Mouse (Mus musculus) layer of hippocampus, adult 2 months (tissue): Measurements from ENCODE around the gene Prss56. TPM values are rescaled to one million over a fixed set of nuclear protein-coding genes. Genes with fewer than 3 reads are reported as not detected.

Experiments
- DNase-seq, 2 experiments: peaks; one replicate each; pipeline ENCODE4 v3.0.0; 2022; ENCODE audit warnings: low spot score in 2 of 2
- H3K27ac ChIP-seq: fragments of 200-600 bp; 2 replicates; pipeline ENCODE4 v1.8.1; 2022
- H3K4me3 ChIP-seq: fragments of 200-600 bp; 2 replicates; pipeline ENCODE4 v1.8.1; 2022; ENCODE audit warnings: mild to moderate bottlenecking
- CTCF ChIP-seq: fragments of 200-600 bp; conservative IDR thresholded peaks from 2 replicates; pipeline ENCODE4 v1.8.1; 2022; ENCODE audit warnings: antibody characterized with exemption, mild to moderate bottlenecking, moderate library complexity
- total RNA-seq, 2 experiments: library from RNA; stranded (reverse); gene quantifications; 2 replicates each; pipeline ENCODE4 v1.2.3; 2021

Prss56 gene
- total RNA-seq, 2 experiments from 2014 or later = 0.15 to 0.22 TPM

DNA sequence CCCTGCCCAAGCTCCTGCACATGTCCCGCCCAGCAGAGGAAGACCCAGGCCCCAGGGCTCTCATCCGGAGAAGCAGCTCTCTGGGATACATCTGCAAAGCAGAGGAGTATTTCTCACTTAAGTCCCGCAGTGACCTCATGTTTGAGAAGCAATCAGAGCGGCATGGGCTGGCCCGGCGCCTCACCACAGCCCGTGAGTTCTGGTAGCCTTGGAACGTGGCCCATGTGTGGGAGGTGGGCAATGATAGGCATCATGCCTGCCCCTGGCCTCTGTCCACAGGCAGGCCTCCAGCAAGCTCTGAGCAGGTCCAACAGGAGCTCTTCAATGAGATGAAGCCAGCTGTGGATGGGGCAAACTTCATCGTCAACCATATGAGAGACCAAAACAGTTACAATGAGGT, 14.2 kb downstream of the Prss56 start:
- Histone ChIP-seq H3K27ac (no peak overlapping the region), H3K4me3 (no peak overlapping the region)
- DNase-seq = no peak
- no peak for TF ChIP-seq CTCF

DNA sequence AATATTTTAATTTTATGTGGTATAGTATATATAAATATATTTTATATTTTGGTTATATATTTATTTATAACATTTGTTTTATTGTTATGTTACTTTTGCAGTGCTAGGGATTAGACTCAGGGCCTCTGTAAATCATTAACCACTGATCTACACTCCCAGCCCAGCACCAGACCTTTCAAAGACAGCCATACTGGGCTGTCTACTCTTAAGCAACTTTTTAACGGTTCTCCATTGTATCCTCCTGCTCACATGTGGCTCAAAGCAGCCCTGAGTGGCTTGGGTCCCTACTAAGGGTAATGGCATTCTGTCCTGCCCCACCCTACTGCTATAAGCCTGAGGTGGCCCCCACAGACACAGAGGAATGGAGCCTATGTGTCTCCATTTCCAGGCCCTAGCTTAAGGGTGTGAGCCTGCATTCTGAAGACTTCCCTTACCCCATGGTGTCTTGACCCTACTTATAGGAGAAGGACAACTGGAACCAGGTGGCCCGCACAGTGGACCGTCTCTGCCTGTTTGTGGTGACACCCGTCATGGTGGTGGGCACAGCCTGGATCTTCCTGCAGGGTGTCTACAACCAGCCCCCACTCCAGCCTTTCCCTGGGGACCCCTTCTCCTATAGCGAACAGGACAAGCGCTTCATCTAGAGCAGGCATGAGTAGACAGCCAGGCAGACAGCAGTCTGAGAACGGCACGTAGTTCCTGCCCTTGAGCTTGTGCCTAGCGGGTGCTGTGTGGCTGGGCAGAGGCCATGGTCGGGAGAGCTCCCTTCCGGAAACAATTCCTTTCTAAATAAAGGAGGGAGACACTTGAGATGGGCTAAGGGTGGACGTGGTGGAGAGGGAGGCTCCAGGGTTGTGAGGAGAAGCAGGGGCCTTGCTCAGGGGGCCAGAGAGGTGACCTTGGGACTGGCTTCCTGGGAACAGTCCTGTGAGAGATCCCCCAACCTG, 15.3 kb downstream of the Prss56 start:
- no peak for TF ChIP-seq CTCF
- Histone ChIP-seq H3K27ac (no peak overlapping the region), H3K4me3 (no peak overlapping the region)
- DNase-seq = no peak

DNA sequence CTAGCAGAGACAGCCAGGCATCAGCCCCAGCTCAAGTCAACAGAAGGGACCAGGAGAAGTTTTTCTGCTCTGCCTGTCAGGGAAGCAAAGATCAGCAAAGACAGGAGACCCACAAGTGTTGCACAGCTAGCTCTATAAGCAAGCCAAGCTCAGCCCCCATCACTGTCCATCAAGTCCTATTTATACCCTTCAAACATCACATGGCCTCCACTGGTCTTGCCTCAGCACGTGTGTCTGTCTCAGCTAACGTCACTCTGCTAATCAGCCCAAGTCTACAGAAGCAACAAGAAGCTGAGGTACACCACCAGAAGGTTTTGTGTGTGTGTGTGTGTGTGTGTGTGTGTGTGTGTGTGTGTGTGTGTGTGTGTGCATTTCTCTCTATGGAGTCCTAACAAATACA, 17.7 kb downstream of the Prss56 start:
- Histone ChIP-seq H3K4me3 (no peak overlapping the region), H3K27ac (no peak overlapping the region)
- DNase-seq = no peak
- no peak for TF ChIP-seq CTCF

DNA sequence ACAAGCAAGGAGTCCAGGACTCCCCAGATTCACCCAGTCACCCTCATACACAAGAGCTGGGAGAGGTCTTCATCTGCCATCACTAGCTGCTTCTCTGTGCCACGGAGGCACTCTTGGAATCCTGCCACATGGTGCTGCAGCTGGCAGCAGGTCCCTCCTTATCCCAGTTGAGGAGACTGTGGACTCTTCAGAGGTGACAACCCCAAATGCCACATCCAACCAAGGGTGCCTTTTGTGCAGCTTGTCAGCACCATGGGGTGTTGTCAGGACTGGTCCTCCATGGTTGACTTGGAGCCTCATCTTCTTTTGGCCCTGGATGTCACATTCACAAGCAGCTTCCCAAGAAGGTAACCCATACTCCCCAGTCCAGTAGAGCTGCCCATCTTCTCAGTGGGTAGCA, 18.7 kb downstream of the Prss56 start:
- Histone ChIP-seq H3K27ac (no peak overlapping the region), H3K4me3 (no peak overlapping the region)
- no peak for TF ChIP-seq CTCF
- DNase-seq = no peak

DNA sequence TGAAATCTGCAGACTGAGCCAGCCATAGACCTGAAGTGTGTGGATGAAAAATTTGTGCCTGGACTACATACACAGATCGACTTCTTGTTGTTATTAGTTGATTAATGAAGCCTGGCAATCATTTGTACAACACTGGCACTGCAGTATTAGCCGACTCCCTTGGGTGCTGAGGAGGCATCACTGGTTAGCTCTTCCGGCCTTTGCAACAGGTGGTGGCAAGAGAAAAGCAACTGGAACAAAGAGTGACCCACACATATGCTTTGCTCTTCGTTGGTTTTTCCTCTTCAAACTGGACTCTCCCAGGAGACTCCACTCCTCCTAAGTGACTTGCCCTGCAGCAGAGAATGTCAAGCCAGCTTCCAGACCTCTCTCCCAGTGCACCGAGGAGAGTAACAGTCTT, 20.7 kb downstream of the Prss56 start:
- no peak for DNase-seq
- no peak for TF ChIP-seq CTCF
- Histone ChIP-seq H3K27ac (no peak overlapping the region), H3K4me3 (no peak overlapping the region)

DNA sequence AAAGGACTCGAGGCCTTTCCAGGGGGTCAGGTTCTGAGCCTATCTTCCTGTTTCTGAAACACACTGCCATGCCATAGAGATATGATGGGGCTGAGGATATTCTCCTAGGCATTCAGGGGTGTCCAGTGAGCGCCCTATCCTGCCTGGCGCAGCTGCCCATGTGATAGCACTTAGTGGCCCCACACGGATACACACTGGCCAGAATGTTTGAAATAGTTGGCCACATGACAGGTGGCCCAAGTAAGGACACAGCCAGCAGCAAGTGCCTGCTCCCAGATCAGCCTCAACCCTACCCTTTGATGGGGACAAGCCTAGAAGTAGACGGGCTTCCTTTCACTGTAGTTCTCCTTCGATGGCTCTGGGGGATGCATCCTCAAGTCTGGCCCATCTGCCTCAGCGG, 21.4 kb downstream of the Prss56 start, which contains the start of gene Chrng:
Gene Chrng (plus strand): TSS at position 193 of the 400 bp plus-strand sequence.
- no peak within 1 kb of the TSS for H3K27ac ChIP-seq
- H3K4me3 ChIP-seq = no peak within 1 kb of the TSS
- TF ChIP-seq CTCF = no peak
- no peak for DNase-seq

DNA sequence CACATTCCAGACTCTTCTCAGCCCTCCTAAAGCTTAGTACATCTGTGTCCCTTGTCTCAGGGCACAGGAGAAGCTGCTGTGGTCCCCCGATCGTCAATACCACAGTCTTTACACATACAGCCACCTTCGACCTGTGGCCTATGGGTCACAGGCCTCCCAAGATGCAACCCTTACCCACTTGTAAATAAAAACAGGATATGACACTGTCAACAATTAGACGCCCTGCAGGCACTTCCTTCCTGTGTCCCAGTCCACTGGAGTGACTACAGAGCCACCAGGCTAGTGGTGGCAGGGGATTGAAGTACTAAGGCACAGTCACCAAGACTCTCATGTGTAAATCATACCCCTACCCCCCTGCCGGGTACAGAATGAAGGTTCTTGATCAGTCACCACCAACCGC, 21.9 kb downstream of the Prss56 start:
- TF ChIP-seq CTCF = no peak
- no peak for DNase-seq
- Histone ChIP-seq H3K27ac (no peak overlapping the region), H3K4me3 (no peak overlapping the region)

DNA sequence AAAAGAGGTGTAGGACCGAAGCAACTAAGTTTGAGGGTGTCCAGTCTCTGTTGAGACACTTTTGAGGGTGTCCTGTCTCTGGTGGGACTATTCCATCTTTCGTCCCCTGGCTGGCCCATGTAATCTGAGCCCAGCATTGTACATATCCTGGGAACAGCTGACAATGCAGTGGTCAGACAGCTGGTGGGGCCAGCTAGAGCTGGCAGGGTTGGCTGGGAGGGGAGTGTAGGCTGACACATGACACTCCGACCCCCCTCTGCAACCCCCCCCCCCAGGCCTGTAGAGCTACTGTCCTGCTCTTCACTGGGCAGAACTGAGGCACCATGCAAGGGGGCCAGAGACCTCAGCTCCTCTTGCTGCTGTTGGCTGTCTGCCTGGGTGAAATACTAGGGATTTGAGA, 22.4 kb downstream of the Prss56 start:
- H3K4me3 ChIP-seq = no peak overlapping the region
- no peak for TF ChIP-seq CTCF
- no peak for DNase-seq
- no peak overlapping the region for H3K27ac ChIP-seq

DNA sequence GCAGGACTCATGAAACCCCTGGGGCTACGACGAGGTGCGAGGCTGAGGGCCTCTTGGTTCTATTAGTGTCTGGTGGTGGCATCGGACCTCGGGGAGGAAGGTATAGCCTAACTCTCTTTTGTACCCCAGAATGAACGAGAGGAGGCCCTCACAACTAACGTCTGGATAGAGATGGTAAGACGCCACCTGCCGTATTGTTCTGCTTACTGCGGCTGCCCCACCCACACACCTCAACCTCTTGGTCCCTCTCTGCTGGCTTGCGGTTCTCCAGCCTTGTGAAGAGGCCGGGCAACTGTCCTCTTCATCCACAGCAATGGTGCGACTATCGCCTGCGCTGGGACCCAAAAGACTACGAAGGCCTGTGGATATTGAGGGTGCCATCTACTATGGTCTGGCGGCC, 23.2 kb downstream of the Prss56 start:
- Histone ChIP-seq H3K27ac (no peak overlapping the region), H3K4me3 (no peak overlapping the region)
- peak; percentile 61 for TF ChIP-seq CTCF
- no peak for DNase-seq

DNA sequence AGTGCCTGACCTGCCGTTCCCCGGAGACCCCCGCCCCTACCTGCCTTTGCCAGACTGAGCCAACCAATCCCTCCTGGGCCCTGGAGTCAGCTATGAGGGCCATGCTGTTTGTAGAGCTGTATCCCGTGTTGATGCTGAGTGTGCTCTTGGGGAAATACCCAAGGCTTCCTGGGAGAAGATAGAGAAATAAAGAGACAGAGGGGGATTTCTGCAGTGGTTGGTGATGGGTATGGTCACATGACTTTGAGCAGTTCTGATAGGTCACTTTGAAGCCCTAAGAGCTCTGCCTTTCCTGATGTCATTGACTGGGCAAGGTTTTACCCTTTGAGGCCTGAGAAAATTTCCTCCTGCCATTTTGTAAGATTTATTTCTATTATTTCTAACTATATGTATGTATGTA, 28.3 kb downstream of the Prss56 start:
- no peak for DNase-seq
- TF ChIP-seq CTCF = no peak
- Histone ChIP-seq H3K27ac (no peak overlapping the region), H3K4me3 (no peak overlapping the region)

DNA sequence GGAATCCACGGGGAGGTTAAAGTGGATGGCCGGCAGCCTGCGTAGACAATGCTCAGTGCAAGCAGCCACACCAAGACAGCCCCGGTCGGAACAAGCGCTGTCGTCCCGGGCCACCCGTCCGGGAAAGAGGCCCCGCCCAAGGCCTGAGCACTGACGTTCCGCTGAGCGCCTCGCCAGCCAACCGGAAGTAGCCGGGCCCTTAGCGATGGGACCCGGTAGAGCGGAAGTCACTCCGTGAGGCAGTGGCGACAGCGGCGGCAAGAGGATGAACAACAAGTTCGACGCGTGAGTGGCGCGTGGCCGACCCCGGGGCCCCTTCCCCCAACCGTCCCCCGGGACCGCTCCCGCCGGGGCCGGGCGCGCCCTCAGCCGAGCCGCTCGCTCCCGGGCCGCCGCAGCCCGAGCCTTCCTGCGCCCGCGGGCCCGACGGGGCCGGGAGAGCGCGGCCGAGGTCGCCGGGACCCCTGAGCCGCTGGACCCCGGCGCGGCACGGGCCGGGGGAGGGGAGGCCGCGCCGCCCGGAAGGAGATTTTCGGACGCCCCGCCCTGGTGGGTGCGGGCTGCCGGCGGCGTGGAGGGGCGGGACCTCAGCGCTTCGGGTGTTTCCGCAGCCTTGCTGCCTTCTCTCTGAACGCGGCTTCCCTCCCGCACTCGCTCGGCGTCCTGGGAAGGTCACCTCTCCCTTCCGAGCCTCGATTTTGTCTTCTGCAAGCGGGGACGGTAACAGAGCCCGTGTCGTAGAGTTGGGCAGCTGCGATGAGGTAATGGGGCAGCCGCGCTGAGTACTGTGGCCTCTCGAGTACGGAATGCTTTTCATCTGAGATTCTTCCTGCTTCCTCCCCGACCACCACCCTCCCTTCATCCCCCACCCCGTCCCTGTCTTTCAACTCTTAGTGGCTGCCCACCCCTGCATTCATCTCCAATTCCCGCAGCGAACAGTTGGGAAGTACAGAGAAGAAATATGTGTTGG, 30.9 kb downstream of the Prss56 start, which contains the start of gene Eif4e2:
Gene Eif4e2 (plus strand): TSS at position 180 of the 970 bp plus-strand sequence.
- H3K27ac ChIP-seq = peak within 1 kb of the TSS; percentile 97
- H3K4me3 ChIP-seq = peak within 1 kb of the TSS; percentile 86
- peak; percentile 94 for DNase-seq
- TF ChIP-seq CTCF = peak; percentile 38

DNA sequence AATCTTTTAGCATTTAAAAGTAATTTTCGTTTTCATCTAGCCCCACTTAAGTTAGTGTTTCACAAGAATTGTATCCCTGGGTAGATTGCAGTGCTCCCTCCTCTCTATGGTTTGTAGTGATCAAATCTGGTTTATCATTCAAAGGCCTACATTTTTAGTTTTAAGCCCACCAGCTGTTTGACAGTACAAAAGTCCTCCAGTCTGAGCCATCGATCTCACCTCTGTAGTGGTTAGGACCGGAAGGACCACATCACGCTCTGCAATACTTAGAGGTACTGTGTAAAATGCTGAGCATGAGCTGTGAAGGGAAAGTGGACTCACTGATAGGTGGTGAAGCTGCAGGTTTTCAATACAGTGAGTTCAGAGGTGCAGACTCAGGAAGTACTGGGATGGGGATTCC, 31.6 kb downstream of the Prss56 start:
- Histone ChIP-seq H3K4me3 (peak overlapping the region; percentile 86), H3K27ac (peak overlapping the region; percentile 97)
- no peak for DNase-seq
- TF ChIP-seq CTCF = no peak

DNA sequence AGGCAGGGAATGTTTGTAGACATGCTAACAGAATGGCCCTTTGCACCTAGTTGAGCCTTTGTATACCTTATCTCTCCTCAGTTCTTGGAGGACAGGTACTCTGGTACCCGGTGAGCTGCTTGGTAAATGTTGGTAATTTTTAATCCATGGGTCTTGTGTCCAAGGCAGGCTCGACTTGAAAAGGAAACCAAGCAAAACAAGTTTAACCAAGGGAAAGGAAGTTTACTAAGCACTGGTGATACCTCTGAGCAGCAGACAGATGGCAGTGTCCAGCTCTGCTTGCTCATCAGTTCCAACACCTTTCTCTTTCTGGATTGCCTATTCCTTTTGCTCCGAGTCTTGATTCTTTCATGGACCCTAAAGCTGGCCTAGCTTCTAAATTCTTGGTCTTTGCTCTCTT, 34.8 kb downstream of the Prss56 start:
- H3K4me3 ChIP-seq = no peak overlapping the region
- peak in 1 of 2 experiments; percentile 9 for DNase-seq
- TF ChIP-seq CTCF = peak; percentile 83
- H3K27ac ChIP-seq = no peak overlapping the region
